Mouse (Mus musculus) cerebellum, adult (tissue): ENCODE data around the gene Gm4553.
"Not testable (repeated sequence)": the region's sequence is repeated elsewhere in the genome, so short reads cannot be mapped to it uniquely, and the experiment has no call there.

Source experiments
- ATAC-seq: cut with Nextera tagmentation; 2 replicates; pipeline ENCODE4 v1.9.2; 2017; ENCODE audit warnings: mild to moderate bottlenecking, moderate library complexity, mixed read lengths; ENCODE audit not compliant: insufficient number of reproducible peaks, low FRiP score, low TSS enrichment

Gm4553 gene

GRCm38 (mm10) chr7:142140696-142141095, 24.8 kb downstream of the Gm4553 start:
- ATAC-seq = no peak

GRCm38 (mm10) chr7:142135934-142136333, 29.6 kb downstream of the Gm4553 start, which contains the start of gene Gm39115:
Gm39115 (minus strand) TSS chr7:142136034.
- ATAC-seq = not testable (repeated sequence)

- ATAC-seq = no peak
Measured at GRCm38 (mm10) chr7:142134206-142134995, 31.1 kb downstream of the Gm4553 start.

DNA sequence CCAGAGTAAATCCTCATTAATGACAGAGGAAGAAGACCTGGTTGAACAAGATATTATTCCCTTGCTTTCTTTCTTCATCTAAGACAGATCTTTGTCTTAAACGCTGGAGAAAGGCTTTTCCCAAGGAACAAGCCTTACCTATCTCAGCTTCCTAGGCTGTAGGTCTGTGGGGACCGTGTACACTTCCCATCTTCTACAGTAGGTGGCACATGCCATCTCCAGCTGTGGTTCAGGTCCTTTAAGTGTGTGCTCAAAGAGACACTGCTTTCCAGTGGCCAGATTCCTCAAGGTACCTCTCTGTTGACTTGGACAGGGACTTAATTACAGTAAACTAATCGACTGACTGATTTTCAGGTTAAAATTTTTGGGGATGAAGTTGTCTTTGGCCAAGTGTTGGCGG, 36.7 kb downstream of the Gm4553 start:
- ATAC-seq = no peak

DNA sequence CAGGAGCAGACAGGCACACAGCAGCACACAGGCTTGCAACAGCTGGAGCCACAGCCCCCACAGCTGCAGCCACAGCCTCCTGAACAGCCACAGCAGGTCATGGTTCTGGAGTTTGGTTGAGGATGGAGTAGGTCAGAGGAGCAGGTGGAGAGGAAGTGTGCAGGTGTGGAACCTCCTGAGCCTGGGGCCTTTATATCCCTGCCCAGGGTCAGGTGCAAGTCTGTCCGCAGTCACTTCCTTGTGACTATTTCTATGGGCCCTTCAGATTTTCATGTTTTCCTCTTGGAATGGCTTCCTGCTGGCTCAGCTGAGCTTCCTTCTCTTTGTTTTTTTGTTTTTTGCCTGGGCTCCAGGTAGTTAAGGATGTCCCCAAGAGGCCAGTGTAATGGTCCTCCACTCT, 44.9 kb downstream of the Gm4553 start, which contains the start of gene Gm45618:
Gene Gm45618, minus strand, starts transcription at position 101 of the 400 bp plus-strand sequence.
- not testable (repeated sequence) for ATAC-seq

GRCm38 (mm10) chr7:142119632-142120031, 45.9 kb downstream of the Gm4553 start:
- no peak for ATAC-seq
